Mouse (Mus musculus) spleen, adult 2 months (tissue): ENCODE results near the gene Ubr4.

Experiments used
- CTCF ChIP-seq: fragments of 200-500 bp; IDR thresholded peaks from 2 replicates; pipeline ENCODE4 v1.5.1; 2011; ENCODE audit warnings: mild to moderate bottlenecking, inconsistent platforms; ENCODE audit not compliant: insufficient read depth, insufficient read length, insufficient replicate concordance; ENCODE audit errors: extremely low read depth
- POLR2A ChIP-seq: fragments of 200-500 bp; IDR thresholded peaks from 2 replicates; pipeline ENCODE4 v1.6.1; 2011; ENCODE audit warnings: low read depth, low read length, inconsistent platforms

DNA sequence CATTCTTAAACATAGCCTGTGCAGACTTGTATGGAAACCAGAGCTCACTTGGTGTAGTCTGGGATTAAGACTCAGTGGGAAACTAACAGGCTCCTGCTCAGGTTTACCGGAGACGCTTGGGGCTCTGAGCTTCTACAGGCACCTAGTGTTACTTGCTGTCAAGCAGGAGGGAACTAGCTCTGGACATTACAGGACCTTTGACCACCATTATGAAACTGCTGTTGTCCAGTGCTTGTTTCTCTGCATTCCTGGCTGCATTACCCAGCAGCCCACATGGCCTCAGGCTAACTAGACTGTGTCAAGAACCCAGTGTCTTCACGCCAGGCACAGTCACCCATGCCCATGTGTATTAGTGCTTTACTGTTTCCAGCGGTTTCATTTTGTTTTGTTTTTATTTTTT lies 20.7 kb downstream of the Ubr4 start:
- TF ChIP-seq POLR2A = no peak
- TF ChIP-seq CTCF = no peak
